Mouse (Mus musculus) ES-Bruce4 (cell line): ENCODE measurements at regions not wholly inside any gene's neighbourhood (a gene's known extent, or its start where the extent isn't known, plus 50 kb on each side); places are given as distances from the start of the nearest gene placed in this dataset.

Experiments
- H3K27ac ChIP-seq: 2 replicates; pipeline ENCODE4 v1.5.1; 2012; ENCODE audit warnings: low read length, inconsistent platforms; ENCODE audit not compliant: insufficient read depth
- H3K27me3 ChIP-seq: 2 replicates; pipeline ENCODE4 v1.6.1; 2012; ENCODE audit warnings: mild to moderate bottlenecking, low read length, inconsistent platforms; ENCODE audit not compliant: control insufficient read depth, poor library complexity, insufficient read depth, severe bottlenecking
- H3K36me3 ChIP-seq: 2 replicates; pipeline ENCODE4 v1.6.1; 2012; ENCODE audit warnings: inconsistent platforms, mild to moderate bottlenecking, low read length, moderate library complexity; ENCODE audit not compliant: control insufficient read depth, poor library complexity, insufficient read depth, severe bottlenecking
- H3K4me1 ChIP-seq: one replicate; pipeline ENCODE4 v1.8.1; 2011; ENCODE audit warnings: low read length; ENCODE audit not compliant: control insufficient read depth, insufficient read depth
- H3K4me3 ChIP-seq: 2 replicates; pipeline ENCODE4 v1.5.1; 2011; ENCODE audit warnings: low read depth, mild to moderate bottlenecking, low read length
- H3K9ac ChIP-seq: 2 replicates; pipeline ENCODE4 v1.6.1; 2012; ENCODE audit warnings: low read depth, mild to moderate bottlenecking, inconsistent platforms; ENCODE audit not compliant: poor library complexity, severe bottlenecking
- H3K9me3 ChIP-seq: replicated peaks from 2 replicates; pipeline ENCODE4 v1.6.1; 2012; ENCODE audit warnings: mild to moderate bottlenecking, low read length, inconsistent platforms; ENCODE audit not compliant: control insufficient read depth, poor library complexity, insufficient read depth, severe bottlenecking
- CTCF ChIP-seq: IDR thresholded peaks from one replicate; pipeline ENCODE4 v1.8.1; 2011; ENCODE audit warnings: low read depth, low read length
- EP300 ChIP-seq: IDR thresholded peaks from 2 replicates; pipeline ENCODE4 v1.6.1; 2011; ENCODE audit warnings: low read depth, low read length; ENCODE audit not compliant: insufficient read depth
- POLR2A ChIP-seq: IDR thresholded peaks from one replicate; pipeline ENCODE4 v1.8.1; 2011; ENCODE audit warnings: low read length; ENCODE audit not compliant: insufficient read depth

DNA sequence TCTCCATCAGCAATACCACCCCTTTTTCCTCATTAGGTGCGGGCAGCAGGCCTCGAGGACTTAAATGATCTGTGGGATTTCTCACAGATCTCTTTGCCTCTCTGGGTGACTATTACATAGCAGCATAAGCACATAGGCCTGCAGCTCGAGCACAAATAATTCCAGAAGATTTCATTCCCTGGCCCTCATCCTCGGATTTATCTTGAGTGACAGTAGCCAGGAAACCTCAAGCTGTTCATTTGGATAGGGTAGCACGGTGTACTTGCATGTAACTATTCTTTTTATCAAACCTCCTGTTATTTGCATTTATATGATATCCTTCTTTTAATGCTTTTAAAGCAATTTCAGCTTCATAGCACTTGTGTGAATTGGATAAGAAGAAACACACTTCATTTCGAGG is 268.5 kb upstream of the Fbxo33 start:
- no peak overlapping the region for H3K4me3 ChIP-seq
- no peaks in the 10 kb centered on the region for H3K9me3 ChIP-seq
- no peaks in the 10 kb centered on the region for H3K4me1 ChIP-seq
- no peaks in the 10 kb centered on the region for H3K36me3 ChIP-seq
- no peak overlapping the region for H3K27ac ChIP-seq
- H3K27me3 ChIP-seq, result no peaks in the 10 kb centered on the region
- TF ChIP-seq EP300 (no peak), POLR2A (no peak), CTCF (no peak)
- H3K9ac ChIP-seq, result no peak overlapping the region

DNA sequence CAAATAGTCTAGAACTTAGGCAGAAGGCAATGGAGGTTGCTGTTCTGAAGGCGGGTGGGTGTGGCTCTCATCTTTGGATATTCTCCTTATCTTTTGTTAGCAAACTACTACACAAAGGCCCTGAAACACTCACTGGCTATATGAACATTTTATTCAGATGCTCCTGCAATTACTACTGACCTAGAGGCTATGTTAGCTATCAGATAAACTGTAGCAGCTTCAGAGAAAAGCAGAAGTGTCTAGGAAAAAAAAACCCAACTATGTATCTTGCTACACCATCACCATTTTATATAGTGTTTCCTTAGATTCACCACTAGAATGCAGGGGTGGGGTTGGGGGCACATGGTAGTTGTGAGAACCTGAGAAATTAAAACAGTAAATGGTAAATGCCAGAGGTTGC is 268.0 kb upstream of the Fbxo33 start:
- no peaks in the 10 kb centered on the region for H3K9me3 ChIP-seq
- no peak overlapping the region for H3K9ac ChIP-seq
- no peak for TF ChIP-seq EP300
- no peak for TF ChIP-seq CTCF
- no peak for TF ChIP-seq POLR2A
- H3K36me3 ChIP-seq, result no peaks in the 10 kb centered on the region
- H3K27ac ChIP-seq, result no peak overlapping the region
- no peak overlapping the region for H3K4me3 ChIP-seq
- no peaks in the 10 kb centered on the region for H3K27me3 ChIP-seq
- H3K4me1 ChIP-seq, result no peaks in the 10 kb centered on the region

DNA sequence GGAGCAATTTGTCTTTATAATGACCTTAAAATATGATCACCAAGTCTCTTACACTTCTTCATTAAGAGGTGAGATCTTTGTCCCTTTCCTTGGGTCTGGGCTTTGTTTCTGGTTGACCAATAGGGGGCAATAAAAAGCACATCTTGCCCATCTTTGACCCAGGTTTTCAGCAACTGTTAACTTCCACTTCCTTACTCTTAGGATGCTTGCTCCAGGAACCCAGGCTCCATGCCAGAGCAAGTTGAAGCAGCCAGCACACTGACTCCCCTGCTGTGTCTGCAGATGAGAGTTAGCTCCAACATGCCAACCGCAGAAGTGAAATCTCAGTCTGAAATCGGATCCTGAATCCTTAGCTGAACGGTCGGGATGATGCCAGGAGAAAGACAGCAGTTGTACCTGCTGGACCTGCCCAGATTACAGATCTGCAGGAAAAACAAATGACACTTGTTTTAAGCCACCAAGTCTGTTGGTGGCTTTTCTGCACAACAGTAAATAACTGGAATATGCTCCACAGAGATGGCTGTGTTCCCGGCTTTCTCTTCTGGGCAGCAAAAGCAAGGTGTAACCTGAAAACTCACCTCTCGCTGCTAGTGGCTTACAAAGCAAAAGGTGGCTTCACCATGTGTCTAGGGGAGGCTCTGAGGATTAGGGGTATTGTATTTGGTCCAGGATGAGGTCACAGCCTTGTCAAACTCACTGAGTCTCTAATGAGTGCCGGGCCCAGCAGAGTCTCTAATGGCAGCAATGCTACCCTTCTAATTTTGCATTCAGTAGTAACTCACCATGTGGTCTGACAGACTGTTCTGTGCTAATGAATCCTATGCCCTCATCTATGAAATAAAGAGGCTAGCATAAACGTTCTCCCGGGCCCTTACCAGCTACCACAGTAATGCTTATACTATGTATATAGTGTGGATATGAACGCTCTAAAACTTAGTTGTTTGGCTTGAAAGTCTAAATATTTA is 241.8 kb upstream of the Fbxo33 start:
- Histone ChIP-seq H3K27me3 (no peaks in the 10 kb centered on the region), H3K27ac (no peak overlapping the region), H3K4me3 (no peak overlapping the region), H3K9me3 (no peaks in the 10 kb centered on the region), H3K36me3 (no peaks in the 10 kb centered on the region), H3K9ac (no peak overlapping the region), H3K4me1 (no peaks in the 10 kb centered on the region)
- TF ChIP-seq CTCF, result no peak
- TF ChIP-seq POLR2A, result no peak
- no peak for TF ChIP-seq EP300

DNA sequence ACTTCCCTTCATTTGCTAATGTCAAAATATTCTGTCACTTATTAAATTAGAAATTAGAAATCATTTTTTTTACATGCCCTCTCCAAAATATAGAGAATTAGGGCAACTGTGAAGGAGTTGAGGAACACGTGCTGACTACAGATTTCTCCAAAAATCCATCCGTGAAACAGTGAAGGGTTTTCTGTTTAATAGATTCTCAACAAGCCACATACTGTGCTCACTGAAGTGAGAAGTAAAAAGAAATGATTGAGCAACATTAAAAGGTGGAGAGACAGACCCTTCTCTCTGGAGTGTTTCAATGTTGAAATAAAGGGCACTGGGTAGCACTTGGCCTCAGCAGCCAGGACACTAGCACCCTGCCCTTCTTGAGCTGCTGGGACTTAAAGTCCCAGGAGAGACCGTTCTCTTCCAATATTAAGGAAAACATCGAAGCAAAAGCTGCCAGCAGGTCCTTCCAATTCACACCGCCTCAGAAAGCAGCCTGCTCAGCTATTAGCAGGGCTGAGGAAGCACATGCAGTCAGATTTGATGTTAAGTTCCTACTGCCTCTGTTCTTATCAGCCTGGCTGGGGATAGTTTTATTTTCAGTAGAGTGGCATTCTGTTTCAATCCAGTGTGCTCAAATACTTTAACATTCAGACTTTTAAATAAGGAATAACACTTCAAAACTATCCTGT is 236.8 kb upstream of the Fbxo33 start:
- Histone ChIP-seq H3K4me3 (no peak overlapping the region), H3K4me1 (no peaks in the 10 kb centered on the region), H3K36me3 (no peaks in the 10 kb centered on the region), H3K9me3 (peaks cover 8% of the 10 kb centered on the region), H3K27ac (no peak overlapping the region), H3K27me3 (no peaks in the 10 kb centered on the region), H3K9ac (no peak overlapping the region)
- TF ChIP-seq CTCF, result no peak

DNA sequence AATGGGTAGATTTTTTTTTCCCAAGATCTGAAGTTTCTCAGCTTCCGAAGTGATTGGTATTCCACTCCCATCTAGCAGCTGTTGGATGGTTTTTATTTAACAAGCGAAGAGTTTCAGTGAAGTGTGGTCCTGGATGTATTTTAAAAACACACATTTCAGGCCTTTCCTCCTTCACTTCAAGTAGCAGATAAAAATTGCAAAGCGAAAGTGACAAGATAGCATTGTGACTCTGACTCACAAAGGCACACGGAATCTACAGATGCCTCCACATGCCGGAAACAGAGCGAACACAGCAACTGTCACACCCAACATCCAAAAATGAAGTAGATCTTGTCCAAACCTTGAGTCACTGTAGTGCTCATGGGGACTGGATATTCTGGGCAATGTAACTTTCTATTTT is 195.5 kb upstream of the Fbxo33 start:
- no peaks in the 10 kb centered on the region for H3K27me3 ChIP-seq
- H3K9me3 ChIP-seq, result no peaks in the 10 kb centered on the region
- no peak overlapping the region for H3K4me3 ChIP-seq
- no peaks in the 10 kb centered on the region for H3K4me1 ChIP-seq
- H3K27ac ChIP-seq, result no peak overlapping the region
- no peaks in the 10 kb centered on the region for H3K36me3 ChIP-seq
- no peak overlapping the region for H3K9ac ChIP-seq
- no peak for TF ChIP-seq EP300
- no peak for TF ChIP-seq POLR2A
- TF ChIP-seq CTCF, result no peak

DNA sequence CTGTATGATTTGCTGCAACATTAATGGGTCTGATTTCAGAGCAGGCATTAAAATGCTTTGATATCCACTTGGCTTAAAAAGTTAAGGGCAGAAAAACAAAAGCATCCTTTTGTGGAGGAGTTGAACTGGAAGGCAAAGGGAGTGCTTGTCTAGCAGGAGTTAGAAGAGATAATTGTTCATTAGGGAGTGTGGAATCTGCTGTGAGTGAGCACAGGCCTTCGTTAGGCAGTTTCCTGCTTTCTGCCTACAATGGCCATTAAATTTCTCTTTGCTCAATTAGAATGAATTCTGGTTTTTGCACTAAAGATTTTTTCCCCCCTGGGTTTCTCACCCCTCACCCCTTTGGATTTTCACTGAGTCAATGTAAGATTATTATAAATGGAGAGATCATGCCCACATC is 192.0 kb upstream of the Fbxo33 start:
- no peaks in the 10 kb centered on the region for H3K4me1 ChIP-seq
- no peaks in the 10 kb centered on the region for H3K27me3 ChIP-seq
- no peak overlapping the region for H3K27ac ChIP-seq
- no peaks in the 10 kb centered on the region for H3K9me3 ChIP-seq
- H3K9ac ChIP-seq, result no peak overlapping the region
- H3K36me3 ChIP-seq, result no peaks in the 10 kb centered on the region
- H3K4me3 ChIP-seq, result no peak overlapping the region
- no peak for TF ChIP-seq EP300
- TF ChIP-seq POLR2A, result no peak
- no peak for TF ChIP-seq CTCF
